Mouse (Mus musculus) fibroblast of lung, adult 2 months (primary cell): Measurements from ENCODE around the gene Ccin.
A peak's percentile ranks its signal among the peaks of the same experiment; 100 is the strongest.

Experiments used
- DNase-seq: peaks from one replicate; pipeline ENCODE4 v3.0.0-alpha.2; 2011; ENCODE audit warnings: low read depth

Gene Ccin

GRCm38 (mm10) chr4:43983181-43983580, at the start of gene Ccin:
Gene Ccin (plus strand): TSS chr4:43983483.
- DNase-seq, result no peak

- DNase-seq, result no peak
These were observed 47.1 kb upstream of the Ccin start for GRCm38 (mm10) chr4:43936186-43936585.

- DNase-seq, result no peak
These were observed 46.3 kb upstream of the Ccin start for GRCm38 (mm10) chr4:43936749-43937674.

GRCm38 (mm10) chr4:43941315-43941714, 42.0 kb upstream of the Ccin start:
- no peak for DNase-seq

- no peak for DNase-seq
These were observed 40.9 kb upstream of the Ccin start for GRCm38 (mm10) chr4:43942421-43942820.

- peak; percentile 75 for DNase-seq
These were observed 35.7 kb upstream of the Ccin start for GRCm38 (mm10) chr4:43947571-43947970.

- peak; percentile 74 for DNase-seq
These were observed 25.9 kb upstream of the Ccin start, which contains the start of gene Glipr2 for GRCm38 (mm10) chr4:43957292-43957845. Gene Glipr2 (plus strand): TSS chr4:43957401.

- DNase-seq, result no peak
These were observed 25.3 kb upstream of the Ccin start for GRCm38 (mm10) chr4:43957846-43958461.

GRCm38 (mm10) chr4:43959523-43960179, 23.6 kb upstream of the Ccin start:
- no peak for DNase-seq

GRCm38 (mm10) chr4:43960207-43960606, 23.1 kb upstream of the Ccin start:
- no peak for DNase-seq

GRCm38 (mm10) chr4:43964326-43964833, 18.9 kb upstream of the Ccin start:
- DNase-seq, result no peak

- no peak for DNase-seq
These were observed 18.2 kb upstream of the Ccin start for GRCm38 (mm10) chr4:43964951-43965684.

- DNase-seq, result no peak
These were observed 17.3 kb upstream of the Ccin start for GRCm38 (mm10) chr4:43965856-43966535.

GRCm38 (mm10) chr4:43968650-43969049, 14.6 kb upstream of the Ccin start:
- DNase-seq, result peak; percentile 57

GRCm38 (mm10) chr4:43969373-43969772, 13.9 kb upstream of the Ccin start:
- no peak for DNase-seq

- DNase-seq, result no peak
These were observed 12.6 kb upstream of the Ccin start for GRCm38 (mm10) chr4:43970393-43971330.

GRCm38 (mm10) chr4:43971541-43972136, 11.6 kb upstream of the Ccin start:
- DNase-seq, result no peak

- DNase-seq, result peak; percentile 88
These were observed 11.1 kb upstream of the Ccin start for GRCm38 (mm10) chr4:43972137-43972591.

- no peak for DNase-seq
These were observed 9.7 kb upstream of the Ccin start for GRCm38 (mm10) chr4:43973526-43973981.
